Mouse (Mus musculus) spleen, postnatal 36 days (tissue): ENCODE data around the gene Iars2.
A peak's percentile ranks its signal among the peaks of the same experiment; 100 is the strongest.
"Not testable (repeated sequence)": the region's sequence is repeated elsewhere in the genome, so short reads cannot be mapped to it uniquely, and the experiment has no call there.

Experiments
- DNase-seq, 2 experiments: peaks; one replicate each; pipeline ENCODE4 v3.0.0; 2022; ENCODE audit warnings: low spot score in 2 of 2, mixed read lengths in 1 of 2

Gene Iars2

DNA sequence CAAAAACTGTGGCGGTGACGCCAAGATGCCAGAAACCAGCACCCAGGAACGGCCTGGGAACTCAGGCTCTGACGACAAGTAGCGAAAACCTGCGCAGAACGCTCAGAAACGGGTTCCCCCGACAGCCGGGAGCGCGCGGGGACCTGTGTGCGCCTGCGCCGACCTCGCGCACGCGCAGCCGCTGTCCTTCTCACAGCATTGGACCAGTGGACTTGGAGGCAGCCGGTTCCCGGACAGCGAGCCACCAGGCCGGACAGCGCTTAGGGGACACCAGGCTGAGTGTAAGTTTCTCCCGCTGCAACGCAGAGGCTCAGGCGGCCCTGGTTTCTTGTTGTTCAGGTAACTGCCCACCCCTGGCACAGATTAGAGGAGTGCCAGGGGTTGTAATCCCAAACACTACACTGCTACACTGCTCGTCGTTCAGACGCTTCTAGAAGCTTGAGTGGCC, 2.8 kb upstream of the Iars2 start, which contains the start of gene Bpnt1:
Bpnt1 (plus strand) TSS at position 167 of the 448 bp plus-strand sequence.
- peak; percentile 81 to 83 for DNase-seq

DNA sequence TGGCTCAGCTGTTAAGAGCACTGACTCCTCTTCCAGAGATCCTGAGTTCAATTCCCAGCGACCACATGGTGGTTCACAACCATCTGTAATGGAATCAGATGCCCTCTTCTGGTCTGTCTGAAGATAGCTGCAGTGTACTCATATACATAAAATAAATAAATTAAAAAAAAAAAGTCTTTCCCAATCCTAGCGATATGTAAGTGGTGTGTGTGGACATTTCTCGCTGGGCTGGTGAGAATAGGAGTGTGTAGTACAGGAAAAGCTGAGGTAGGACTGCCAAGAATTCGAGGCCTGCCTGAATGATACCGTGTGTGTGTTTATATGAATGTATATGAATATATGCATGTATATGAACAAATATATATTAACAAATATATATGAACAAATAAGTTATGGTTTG, 2.2 kb upstream of the Iars2 start:
- no peak for DNase-seq

DNA sequence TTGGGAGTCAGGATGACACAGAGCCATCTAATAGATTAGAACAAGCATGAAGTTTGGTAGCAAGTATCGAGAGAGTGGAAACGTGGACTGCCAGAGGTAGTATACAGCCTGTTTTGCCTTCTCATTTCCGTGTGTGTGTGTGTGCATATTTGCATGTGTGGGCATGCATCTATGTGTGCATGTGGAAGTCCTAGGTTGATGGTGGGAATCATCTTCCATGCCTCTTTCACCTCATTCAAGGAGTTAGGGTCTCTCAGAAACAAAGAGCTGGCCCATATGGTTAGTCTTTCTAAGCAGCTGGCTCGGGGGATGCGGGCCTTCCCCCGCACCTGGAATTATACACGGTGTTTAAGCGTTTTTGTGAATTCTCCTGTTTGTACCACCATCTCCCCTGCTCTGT, 655 bp upstream of the Iars2 start:
- DNase-seq: no peak

GRCm38 (mm10) chr1:185327754-185328345, 1.3 kb downstream of the Iars2 start:
- not testable (repeated sequence) for DNase-seq

DNA sequence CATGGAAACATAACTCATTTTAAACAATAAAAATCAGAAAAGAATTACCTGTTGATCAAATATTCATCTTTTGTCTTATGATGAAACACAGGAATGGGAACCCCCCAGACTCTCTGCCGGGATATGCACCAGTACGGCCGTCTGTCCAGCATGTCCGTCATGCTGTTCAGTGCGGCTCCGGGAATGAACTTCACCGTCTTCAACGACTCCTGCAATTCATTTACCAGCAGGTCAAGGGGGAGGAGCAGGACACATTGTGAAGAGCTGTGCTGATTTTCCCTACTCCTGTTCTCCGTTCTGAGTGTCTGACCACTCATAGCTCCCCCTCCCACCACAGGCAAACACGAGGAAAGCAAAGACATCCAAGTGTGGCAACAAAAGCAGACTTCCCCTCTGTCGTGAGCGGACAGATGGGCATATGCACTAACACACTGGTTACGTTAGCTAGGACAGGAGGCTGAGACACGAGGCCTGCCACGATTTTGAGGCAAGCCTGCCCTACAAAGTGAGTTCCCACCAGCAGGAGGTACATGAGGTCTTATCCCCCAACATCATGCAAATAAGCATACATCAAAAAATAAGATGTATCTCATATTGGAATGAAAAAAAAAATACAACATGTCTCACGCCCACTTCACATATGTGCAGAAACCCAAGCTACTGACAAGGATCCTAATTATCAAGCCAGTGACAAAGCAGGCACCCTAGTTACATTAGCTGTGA, 13.2 kb downstream of the Iars2 start:
- no peak for DNase-seq

- no peak for DNase-seq
These were observed 14.7 kb downstream of the Iars2 start for GRCm38 (mm10) chr1:185314546-185314945.

DNA sequence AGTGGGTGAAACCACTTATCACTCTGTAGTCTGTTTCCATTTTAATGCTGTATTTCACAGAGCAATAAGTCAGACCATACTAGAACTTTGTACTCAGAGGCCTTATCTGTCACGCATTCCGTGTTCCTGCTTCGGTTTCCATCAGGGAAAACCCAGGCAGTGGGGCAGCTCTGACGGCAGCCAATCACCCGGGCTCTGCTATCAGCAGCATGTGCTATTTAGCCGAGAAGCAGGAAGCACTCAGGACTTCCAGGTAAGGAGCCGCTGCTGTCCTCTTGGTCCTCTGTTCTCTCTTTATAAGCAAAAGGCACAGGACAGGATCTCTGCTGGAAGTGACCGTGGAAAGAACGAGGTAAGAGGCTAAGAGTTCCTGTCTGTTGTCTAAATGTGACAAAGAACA, 17.2 kb downstream of the Iars2 start:
- no peak for DNase-seq

GRCm38 (mm10) chr1:185308908-185309307, 20.3 kb downstream of the Iars2 start:
- no peak for DNase-seq

GRCm38 (mm10) chr1:185308334-185308733, 20.9 kb downstream of the Iars2 start:
- DNase-seq: no peak

DNA sequence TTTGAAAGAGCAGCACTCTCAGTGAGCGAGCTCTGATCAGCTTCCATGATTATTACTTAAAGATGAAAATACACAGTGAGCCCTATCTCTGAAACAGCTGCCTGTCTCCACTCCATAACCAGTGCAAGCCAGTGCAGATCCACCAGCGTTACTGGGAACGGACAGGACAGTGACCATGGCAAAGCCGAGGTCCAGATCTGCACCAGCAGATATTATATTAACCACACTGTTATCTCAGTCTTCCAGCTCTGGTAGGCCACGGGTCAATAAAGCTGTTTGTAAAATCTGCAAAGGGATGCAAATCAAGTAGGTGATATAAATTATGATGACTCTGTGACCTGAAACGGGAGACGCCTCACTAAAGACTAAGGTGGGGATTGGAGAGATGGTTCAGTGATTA, 21.6 kb downstream of the Iars2 start:
- no peak for DNase-seq

DNA sequence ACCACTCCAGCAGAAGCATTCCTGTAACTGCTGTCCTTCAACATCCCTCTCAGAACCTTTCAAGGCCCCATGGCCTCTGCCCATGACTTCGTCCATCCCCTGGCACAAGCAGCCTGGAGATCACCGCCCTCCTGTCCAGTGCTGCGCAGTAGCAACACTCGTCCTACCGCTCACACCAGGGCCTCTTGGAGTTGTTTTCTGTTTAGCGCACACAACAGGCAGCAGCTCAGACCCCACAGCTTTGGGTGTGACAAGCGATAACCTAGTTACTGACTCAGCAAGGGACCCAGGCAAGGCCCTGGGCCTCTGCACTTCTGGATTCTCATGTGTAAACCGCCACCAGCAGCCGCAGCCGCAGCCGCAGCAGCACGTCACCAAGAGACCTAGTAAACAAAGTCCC, 22.4 kb downstream of the Iars2 start:
- no peak for DNase-seq

- DNase-seq: no peak
These were observed 26.4 kb downstream of the Iars2 start for GRCm38 (mm10) chr1:185302816-185303215.

- DNase-seq: no peak
These were observed 30.7 kb downstream of the Iars2 start for GRCm38 (mm10) chr1:185298496-185298895.

- no peak for DNase-seq
These were observed 32.3 kb downstream of the Iars2 start for GRCm38 (mm10) chr1:185296850-185297249.

- DNase-seq: no peak
These were observed 36.4 kb downstream of the Iars2 start for GRCm38 (mm10) chr1:185292646-185293360.

DNA sequence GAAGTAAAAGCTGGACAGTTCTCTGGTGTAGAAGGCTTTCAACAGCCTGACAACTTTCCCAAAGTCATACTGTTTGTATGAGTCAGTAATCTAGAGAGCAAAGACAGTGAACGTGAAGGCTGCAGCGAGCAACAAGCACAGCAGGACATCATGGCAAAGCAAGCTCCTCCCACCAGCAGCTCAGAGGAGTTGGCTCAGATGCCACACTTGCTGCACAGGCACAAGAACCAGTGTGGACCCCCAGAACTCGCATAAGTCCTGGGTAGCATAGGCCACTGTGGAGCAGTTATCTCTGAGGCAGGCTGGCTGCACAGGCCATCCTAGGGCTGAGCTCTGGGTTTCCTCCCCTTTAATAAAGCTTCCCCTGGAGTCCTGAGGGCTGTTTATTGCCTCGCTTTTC, 37.9 kb downstream of the Iars2 start:
- DNase-seq: no peak

- DNase-seq: no peak
These were observed 40.0 kb downstream of the Iars2 start for GRCm38 (mm10) chr1:185289231-185289630.

GRCm38 (mm10) chr1:185287066-185287465, 42.1 kb downstream of the Iars2 start:
- DNase-seq: no peak

- DNase-seq: no peak
These were observed 44.0 kb downstream of the Iars2 start for GRCm38 (mm10) chr1:185285171-185285570.

DNA sequence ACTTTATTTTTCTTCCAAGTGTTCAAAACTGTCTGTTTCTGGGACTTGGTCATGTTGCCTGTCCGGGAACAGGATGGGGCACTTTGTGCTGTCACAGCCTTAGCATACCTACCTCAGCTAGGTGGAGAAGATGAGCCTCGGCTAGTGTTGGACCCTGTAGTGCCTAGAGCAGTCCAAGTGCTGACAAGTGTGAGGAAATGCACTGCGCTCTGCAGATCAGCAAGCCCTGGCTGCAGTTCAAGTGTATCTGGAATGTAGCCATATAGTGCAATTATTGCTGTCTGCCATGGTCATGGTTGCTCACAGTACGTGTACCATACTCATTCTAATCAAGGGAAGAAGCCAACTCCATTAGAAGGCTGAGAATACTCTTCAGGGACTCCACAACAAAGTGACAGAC, 44.5 kb downstream of the Iars2 start:
- DNase-seq: no peak

GRCm38 (mm10) chr1:185283247-185283646, 45.9 kb downstream of the Iars2 start:
- no peak for DNase-seq

- DNase-seq: no peak
These were observed 46.4 kb downstream of the Iars2 start for GRCm38 (mm10) chr1:185282846-185283245.

- DNase-seq: no peak
These were observed 48.6 kb downstream of the Iars2 start for GRCm38 (mm10) chr1:185280616-185281015.
